ENCODE assay signal across 34 mouse cellular contexts in the genomic region with DNA sequence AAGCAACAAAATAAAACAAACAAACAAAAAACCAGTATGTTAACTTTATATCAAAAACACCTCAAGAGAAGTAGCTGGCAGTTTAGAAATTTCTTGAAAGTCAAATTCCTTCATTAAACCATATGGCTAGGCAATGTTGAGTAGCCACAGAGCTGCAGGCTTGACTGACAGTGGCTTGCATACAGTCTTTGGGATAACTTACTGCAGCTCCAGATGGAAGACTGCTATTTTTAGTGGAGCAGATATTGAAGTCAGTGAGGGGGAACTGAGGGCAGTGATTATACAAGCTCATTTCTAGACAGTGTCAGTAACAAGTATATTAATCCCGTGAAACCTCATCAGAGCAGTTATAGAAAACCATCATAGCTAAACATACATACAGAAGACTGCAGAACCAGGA.
"Had no signal": no experiment of that assay in that cellular context is flagged by ENCODE, and none has a peak within 500 bp of the region (broad histone marks: within the 10 kb centered on the region; RNA-seq: fewer than 3 reads in every experiment).

No protein-coding gene starts in this region.

- H3K4me2 ChIP-seq: heart, embryonic 11.5 days; heart, embryonic 12.5 days; heart, embryonic 13.5 days; heart, embryonic 15.5 days; hindbrain, embryonic 12.5 days; hindbrain, embryonic 13.5 days; hindbrain, embryonic 14.5 days; hindbrain, embryonic 15.5 days; intestine, embryonic 15.5 days had no signal

- ATAC-seq: hindbrain, embryonic 16.5 days; hindbrain, postnatal 0 days; inflammation-experienced regulatory T-cells, adult 6 months; intestine, embryonic 15.5 days; intestine, embryonic 16.5 days; intestine, postnatal 0 days had no signal

- H3K36me3 ChIP-seq: heart, embryonic 12.5 days; heart, embryonic 13.5 days; heart, embryonic 15.5 days; hindbrain, embryonic 10.5 days; hindbrain, embryonic 12.5 days; hindbrain, embryonic 13.5 days; hindbrain, embryonic 15.5 days; intestine, embryonic 15.5 days had no signal

- H3K27ac ChIP-seq: heart, embryonic 13.5 days; heart, embryonic 15.5 days; hindbrain, embryonic 10.5 days; hindbrain, embryonic 12.5 days; hindbrain, embryonic 13.5 days; hindbrain, embryonic 14.5 days; hindbrain, embryonic 15.5 days; hindbrain, postnatal 0 days; intestine, embryonic 15.5 days; kidney, postnatal 0 days; layer of hippocampus, adult 2 months; left cerebral cortex, adult 2 months had no signal

- DNase-seq: heart, postnatal 10 days; heart, postnatal 14 days; heart, postnatal 36 days; heart, postnatal 4 days; kidney, adult 11 months; kidney, adult 18-20 months; kidney, adult 2 months; kidney, adult 8-10 months; kidney, adult 9 months; kidney, postnatal 10 days; kidney, postnatal 14 days; kidney, postnatal 25 days; kidney, postnatal 36 days; kidney, postnatal 4 days; layer of hippocampus, adult 9-11 months; layer of hippocampus, postnatal 36 days had no signal

- H3K9me3 ChIP-seq: heart, embryonic 12.5 days; heart, embryonic 13.5 days; heart, embryonic 15.5 days; hindbrain, embryonic 10.5 days; hindbrain, embryonic 12.5 days; hindbrain, embryonic 13.5 days; hindbrain, embryonic 15.5 days; intestine, embryonic 15.5 days had no signal

- H3K4me1 ChIP-seq: heart, embryonic 12.5 days; heart, embryonic 13.5 days; heart, embryonic 15.5 days; hindbrain, embryonic 10.5 days; hindbrain, embryonic 12.5 days; hindbrain, embryonic 13.5 days; hindbrain, embryonic 15.5 days; intestine, embryonic 15.5 days had no signal

- H3K9ac ChIP-seq: heart, embryonic 12.5 days; heart, embryonic 13.5 days; heart, embryonic 15.5 days; hindbrain, embryonic 12.5 days; hindbrain, embryonic 13.5 days; hindbrain, embryonic 14.5 days; hindbrain, embryonic 15.5 days; intestine, embryonic 15.5 days had no signal

- H3K27me3 ChIP-seq: heart, embryonic 12.5 days; heart, embryonic 13.5 days; heart, embryonic 15.5 days; hindbrain, embryonic 12.5 days; hindbrain, embryonic 13.5 days; hindbrain, embryonic 15.5 days; intestine, embryonic 15.5 days had no signal

- H3K4me3 ChIP-seq: heart, embryonic 12.5 days; heart, embryonic 13.5 days; heart, embryonic 15.5 days; hindbrain, embryonic 10.5 days; hindbrain, embryonic 12.5 days; hindbrain, embryonic 13.5 days; hindbrain, embryonic 15.5 days; intestine, embryonic 15.5 days; layer of hippocampus, adult 2 months; left cerebral cortex, adult 2 months had no signal
